Mouse (Mus musculus): ENCODE results near the gene Jag1.

Gene Jag1

GRCm38 (mm10) chr2:137101074-137101473 lies 15.4 kb downstream of the Jag1 start:
- no peak for DNase-seq (ENCODE audit: low read depth, low spot score)

GRCm38 (mm10) chr2:137099211-137099734 lies 17.2 kb downstream of the Jag1 start:
- DNase-seq (ENCODE audit: low read depth, low spot score) = no peak

- DNase-seq (ENCODE audit: low read depth, low spot score) = no peak
Observed at GRCm38 (mm10) chr2:137098269-137099035, 18.0 kb downstream of the Jag1 start.

GRCm38 (mm10) chr2:137096981-137097460 lies 19.4 kb downstream of the Jag1 start:
- no peak for DNase-seq (ENCODE audit: low read depth, low spot score)

- no peak for DNase-seq (ENCODE audit: low read depth, low spot score)
Observed at GRCm38 (mm10) chr2:137094301-137094700, 22.1 kb downstream of the Jag1 start.

GRCm38 (mm10) chr2:137093298-137093630 lies 23.2 kb downstream of the Jag1 start:
- no peak for DNase-seq (ENCODE audit: low read depth, low spot score)

- no peak for DNase-seq (ENCODE audit: low read depth, low spot score)
Observed at GRCm38 (mm10) chr2:137092523-137093297, 23.7 kb downstream of the Jag1 start.

GRCm38 (mm10) chr2:137091766-137092522 lies 24.5 kb downstream of the Jag1 start:
- DNase-seq (ENCODE audit: low read depth, low spot score) = no peak

GRCm38 (mm10) chr2:137087705-137088104 lies 28.7 kb downstream of the Jag1 start:
- DNase-seq (ENCODE audit: low read depth, low spot score) = no peak

- no peak for DNase-seq (ENCODE audit: low read depth, low spot score)
Observed at GRCm38 (mm10) chr2:137086621-137087395, 29.6 kb downstream of the Jag1 start.

- DNase-seq (ENCODE audit: low read depth, low spot score) = no peak
Observed at GRCm38 (mm10) chr2:137085257-137085656, 31.2 kb downstream of the Jag1 start.

GRCm38 (mm10) chr2:137082896-137083620 lies 33.4 kb downstream of the Jag1 start:
- no peak for DNase-seq (ENCODE audit: low read depth, low spot score)

- DNase-seq (ENCODE audit: low read depth, low spot score) = no peak
Observed at GRCm38 (mm10) chr2:137081001-137081400, 35.4 kb downstream of the Jag1 start.

GRCm38 (mm10) chr2:137080468-137080867 lies 36.0 kb downstream of the Jag1 start:
- peak; percentile 75 for DNase-seq (ENCODE audit: low read depth, low spot score)

GRCm38 (mm10) chr2:137079721-137080320 lies 36.6 kb downstream of the Jag1 start:
- no peak for DNase-seq (ENCODE audit: low read depth, low spot score)

GRCm38 (mm10) chr2:137078771-137079170 lies 37.7 kb downstream of the Jag1 start:
- no peak for DNase-seq (ENCODE audit: low read depth, low spot score)

GRCm38 (mm10) chr2:137074313-137074620 lies 42.2 kb downstream of the Jag1 start:
- no peak for DNase-seq (ENCODE audit: low read depth, low spot score)

GRCm38 (mm10) chr2:137073473-137074312 lies 42.8 kb downstream of the Jag1 start:
- no peak for DNase-seq (ENCODE audit: low read depth, low spot score)

- DNase-seq (ENCODE audit: low read depth, low spot score) = peak; percentile 87
Observed at GRCm38 (mm10) chr2:137067479-137068110, 48.8 kb downstream of the Jag1 start.
